8 mouse cellular contexts compared by ENCODE assay signal in genomic region chr3:27461037-27461436, GRCm38 (mm10).
DNase-seq lines count a peak whose midpoint lies in the region; ATAC-seq lines count a peak whose summit lies in the region.

No protein-coding gene starts in this region.

- no peaks in the 10 kb centered on the region for H3K9me3 ChIP-seq in forebrain, embryonic 15.5 days
- no peaks in the 10 kb centered on the region for H3K9me3 ChIP-seq in hindbrain, embryonic 14.5 days (ENCODE audit: control insufficient read depth, low read length)

- no peaks in the 10 kb centered on the region for H3K27me3 ChIP-seq in forebrain, embryonic 15.5 days
- H3K27me3 ChIP-seq in hindbrain, embryonic 14.5 days (ENCODE audit: control insufficient read depth, insufficient read depth, low read length), result no peaks in the 10 kb centered on the region

- DNase-seq in MN1 (ENCODE audit: low spot score), result peak; percentile 61
- DNase-seq in c-Kit-positive CD71-positive TER-119-negative erythroid progenitor cells, embryonic 14.5 days (ENCODE audit: low read depth), result peak; percentile 39
- DNase-seq in hindbrain, embryonic 14.5 days (ENCODE audit: low spot score), result peak; percentile 93
- DNase-seq in layer of hippocampus, postnatal 10 days (ENCODE audit: low spot score in 2 of 2), result peak; percentile 85 to 86
- DNase-seq in lung, postnatal 36 days, result peak; percentile 88
- DNase-seq in right cerebral cortex, adult 2 months (ENCODE audit: low spot score in 2 of 2), result peak; percentile 86 to 89
- DNase-seq in urinary bladder, postnatal 4 days (ENCODE audit: low spot score in 2 of 2), result peak; percentile 44 to 77

- 0 out of 2 replicates have a peak, but pooled peaks cover 2% of the 10 kb centered on the region for H3K36me3 ChIP-seq in forebrain, embryonic 15.5 days
- peaks cover 4% of the 10 kb centered on the region; the same call in 1 of the 2 replicates for H3K36me3 ChIP-seq in hindbrain, embryonic 14.5 days (replicated peaks; ENCODE audit: control insufficient read depth, insufficient read depth)

- no peak overlapping the region for H3K4me2 ChIP-seq in forebrain, embryonic 15.5 days (replicated peaks)
- no peak overlapping the region for H3K4me2 ChIP-seq in hindbrain, embryonic 14.5 days (replicated peaks)

- no peak overlapping the region for H3K27ac ChIP-seq in forebrain, embryonic 15.5 days (replicated peaks)
- no peak overlapping the region for H3K27ac ChIP-seq in hindbrain, embryonic 14.5 days

- WGBS in forebrain, embryonic 15.5 days, result 67% methylated on average over 1 of the region's 1 CpGs
- 54% methylated on average over 1 of the region's 1 CpGs for WGBS in hindbrain, embryonic 14.5 days

- H3K4me1 ChIP-seq in forebrain, embryonic 15.5 days, result no peaks in the 10 kb centered on the region
- H3K4me1 ChIP-seq in hindbrain, embryonic 14.5 days (replicated peaks; ENCODE audit: control insufficient read depth, insufficient read depth, low read length), result no peaks in the 10 kb centered on the region

- H3K9ac ChIP-seq in forebrain, embryonic 15.5 days (replicated peaks), result no peak overlapping the region
- no peak overlapping the region for H3K9ac ChIP-seq in hindbrain, embryonic 14.5 days

- peak; percentile 83 for ATAC-seq in forebrain, embryonic 15.5 days (replicated peaks)
- ATAC-seq in hindbrain, embryonic 14.5 days (ENCODE audit: low FRiP score), result peak; percentile 58; the same call in 1 of the 2 replicates

- H3K4me3 ChIP-seq in forebrain, embryonic 15.5 days, result no peak overlapping the region
- no peak overlapping the region for H3K4me3 ChIP-seq in hindbrain, embryonic 14.5 days (replicated peaks; ENCODE audit: low read length)

Comparison
In these comparisons a context has a peak if more than half of its experiments do, and no peak if none do; other contexts are left out.
1. DNase-seq: peak in every context shown above with its lines; median percentile 93 in hindbrain, embryonic 14.5 days; 88 in lung, postnatal 36 days; 88 in right cerebral cortex, adult 2 months; 86 in layer of hippocampus, postnatal 10 days; 61 in MN1; 60 in urinary bladder, postnatal 4 days; 39 in c-Kit-positive CD71-positive TER-119-negative erythroid progenitor cells, embryonic 14.5 days.